Mouse (Mus musculus): ENCODE results near the gene Slc38a9. TPM values are rescaled to one million over a fixed set of nuclear protein-coding genes. Genes with fewer than 3 reads are reported as not detected.

Gene Slc38a9
- polyA plus RNA-seq, 1 experiment: 8.2 TPM

GRCm38 (mm10) chr13:112639111-112639510, 21.4 kb upstream of the Slc38a9 start:
- Histone ChIP-seq H3K27me3 (replicated peaks; ENCODE audit: control insufficient read depth, insufficient read depth, low read length) (no peaks in the 10 kb centered on the region), H3K4me3 (ENCODE audit: insufficient read depth, low read depth, low read length) (no peak overlapping the region), H3K4me1 (ENCODE audit: control insufficient read depth, insufficient read depth, low read length) (no peaks in the 10 kb centered on the region), H3K36me3 (ENCODE audit: control insufficient read depth, insufficient read depth, low read length) (no peaks in the 10 kb centered on the region), H3K27ac (ENCODE audit: insufficient read depth, low read depth, low read length) (no peak overlapping the region)
- DNase-seq: no peak
- TF ChIP-seq CTCF (conservative IDR thresholded peaks at IDR 0.05; ENCODE audit: insufficient read depth, insufficient read length, low read depth, low read length): no peak
- TF ChIP-seq POLR2A (IDR thresholded peaks at IDR 0.05; ENCODE audit: low read depth, low read length): no peak
- WGBS: 81% methylated on average over 4 of the region's 4 CpGs

- no peaks in the 10 kb centered on the region for H3K4me1 ChIP-seq (ENCODE audit: control insufficient read depth, insufficient read depth, low read length)
- H3K36me3 ChIP-seq (ENCODE audit: control insufficient read depth, insufficient read depth, low read length): no peaks in the 10 kb centered on the region
- H3K27ac ChIP-seq (ENCODE audit: insufficient read depth, low read depth, low read length): no peak overlapping the region
- TF ChIP-seq POLR2A (IDR thresholded peaks at IDR 0.05; ENCODE audit: low read depth, low read length): no peak
- TF ChIP-seq CTCF (conservative IDR thresholded peaks at IDR 0.05; ENCODE audit: insufficient read depth, insufficient read length, low read depth, low read length): no peak
- DNase-seq: no peak
- no peaks in the 10 kb centered on the region for H3K27me3 ChIP-seq (replicated peaks; ENCODE audit: control insufficient read depth, insufficient read depth, low read length)
- WGBS: 86% methylated on average over 3 of the region's 3 CpGs
- no peak overlapping the region for H3K4me3 ChIP-seq (ENCODE audit: insufficient read depth, low read depth, low read length)
These were observed 17.7 kb upstream of the Slc38a9 start for GRCm38 (mm10) chr13:112642897-112643296.

- no peaks in the 10 kb centered on the region for H3K4me1 ChIP-seq (ENCODE audit: control insufficient read depth, insufficient read depth, low read length)
- WGBS: 89% methylated on average over 3 of the region's 3 CpGs
- TF ChIP-seq CTCF (conservative IDR thresholded peaks at IDR 0.05; ENCODE audit: insufficient read depth, insufficient read length, low read depth, low read length) (no peak), POLR2A (IDR thresholded peaks at IDR 0.05; ENCODE audit: low read depth, low read length) (no peak)
- H3K27me3 ChIP-seq (replicated peaks; ENCODE audit: control insufficient read depth, insufficient read depth, low read length): no peaks in the 10 kb centered on the region
- H3K36me3 ChIP-seq (ENCODE audit: control insufficient read depth, insufficient read depth, low read length): no peaks in the 10 kb centered on the region
- H3K27ac ChIP-seq (ENCODE audit: insufficient read depth, low read depth, low read length): no peak overlapping the region
- no peak for DNase-seq
- H3K4me3 ChIP-seq (ENCODE audit: insufficient read depth, low read depth, low read length): no peak overlapping the region
These were observed 15.6 kb upstream of the Slc38a9 start for GRCm38 (mm10) chr13:112644996-112645395.

- no peak for DNase-seq
- WGBS: 95% methylated on average over 1 of the region's 1 CpGs
These were observed 14.9 kb upstream of the Slc38a9 start for GRCm38 (mm10) chr13:112645529-112646186.

GRCm38 (mm10) chr13:112651183-112651582, 9.4 kb upstream of the Slc38a9 start:
- Histone ChIP-seq H3K27ac (ENCODE audit: insufficient read depth, low read depth, low read length) (no peak overlapping the region), H3K27me3 (replicated peaks; ENCODE audit: control insufficient read depth, insufficient read depth, low read length) (no peaks in the 10 kb centered on the region), H3K36me3 (ENCODE audit: control insufficient read depth, insufficient read depth, low read length) (no peaks in the 10 kb centered on the region), H3K4me3 (ENCODE audit: insufficient read depth, low read depth, low read length) (no peak overlapping the region), H3K4me1 (ENCODE audit: control insufficient read depth, insufficient read depth, low read length) (no peaks in the 10 kb centered on the region)
- no peak for DNase-seq
- 92% methylated on average over 3 of the region's 3 CpGs for WGBS
- no peak for TF ChIP-seq POLR2A (IDR thresholded peaks at IDR 0.05; ENCODE audit: low read depth, low read length)
- TF ChIP-seq CTCF (conservative IDR thresholded peaks at IDR 0.05; ENCODE audit: insufficient read depth, insufficient read length, low read depth, low read length): no peak

More at GRCm38 (mm10) chr13:112645529-112646186, 14.9 kb upstream of the Slc38a9 start:
- no peak for TF ChIP-seq CTCF (conservative IDR thresholded peaks at IDR 0.05; ENCODE audit: insufficient read depth, insufficient read length, low read depth, low read length)
- H3K27me3 ChIP-seq (replicated peaks; ENCODE audit: control insufficient read depth, insufficient read depth, low read length): no peaks in the 10 kb centered on the region
- H3K27ac ChIP-seq (ENCODE audit: insufficient read depth, low read depth, low read length): no peak overlapping the region
- no peak overlapping the region for H3K4me3 ChIP-seq (ENCODE audit: insufficient read depth, low read depth, low read length)
- H3K4me1 ChIP-seq (ENCODE audit: control insufficient read depth, insufficient read depth, low read length): no peaks in the 10 kb centered on the region
- H3K36me3 ChIP-seq (ENCODE audit: control insufficient read depth, insufficient read depth, low read length): no peaks in the 10 kb centered on the region

- TF ChIP-seq POLR2A (IDR thresholded peaks at IDR 0.05; ENCODE audit: low read depth, low read length): no peak
- no peak for TF ChIP-seq CTCF (conservative IDR thresholded peaks at IDR 0.05; ENCODE audit: insufficient read depth, insufficient read length, low read depth, low read length)
- H3K4me3 ChIP-seq (ENCODE audit: insufficient read depth, low read depth, low read length): no peak within 1 kb of the TSS
- H3K27ac ChIP-seq (ENCODE audit: insufficient read depth, low read depth, low read length): no peak within 1 kb of the TSS
- H3K36me3 ChIP-seq (ENCODE audit: control insufficient read depth, insufficient read depth, low read length): no peaks in the 10 kb centered on the region
- 83% methylated on average over 45 of the region's 45 CpGs for WGBS
- no peak for DNase-seq
- no peaks in the 10 kb centered on the region for H3K4me1 ChIP-seq (ENCODE audit: control insufficient read depth, insufficient read depth, low read length)
- no peaks in the 10 kb centered on the region for H3K27me3 ChIP-seq (replicated peaks; ENCODE audit: control insufficient read depth, insufficient read depth, low read length)
These were observed 8.3 kb upstream of the Slc38a9 start, which contains the start of gene Ddx4 for GRCm38 (mm10) chr13:112652205-112652604. Gene Ddx4 (minus strand): TSS chr13:112652475.

- 1% methylated on average over 10 of the region's 10 CpGs for WGBS
- no peak for DNase-seq
- Histone ChIP-seq H3K27ac (ENCODE audit: insufficient read depth, low read depth, low read length) (no peak overlapping the region; the same call in 1 of the 2 replicates), H3K36me3 (ENCODE audit: control insufficient read depth, insufficient read depth, low read length) (no peaks in the 10 kb centered on the region), H3K4me1 (ENCODE audit: control insufficient read depth, insufficient read depth, low read length) (peaks cover 3% of the 10 kb centered on the region; the same call in 1 of the 2 replicates), H3K4me3 (ENCODE audit: insufficient read depth, low read depth, low read length) (peak overlapping the region; percentile 94), H3K27me3 (replicated peaks; ENCODE audit: control insufficient read depth, insufficient read depth, low read length) (no peaks in the 10 kb centered on the region)
- TF ChIP-seq POLR2A (IDR thresholded peaks at IDR 0.05; ENCODE audit: low read depth, low read length) (no peak), CTCF (conservative IDR thresholded peaks at IDR 0.05; ENCODE audit: insufficient read depth, insufficient read length, low read depth, low read length) (no peak)
These were observed 471 bp upstream of the Slc38a9 start for GRCm38 (mm10) chr13:112659986-112660573.

Data from kidney, adult 2 months (tissue).